Mouse (Mus musculus) thymus, postnatal 0 days (tissue): ENCODE results near the gene Sipa1l1. TPM values are rescaled to one million over a fixed set of nuclear protein-coding genes. Genes with fewer than 3 reads are reported as not detected.

Experiments used
- DNase-seq: peaks from one replicate; pipeline ENCODE4 v3.0.0-alpha.2; 2015; ENCODE audit warnings: low spot score
- polyA plus RNA-seq: library from polyadenylated mRNA; unstranded; fragments of >200 nt; fragmentation: Nextera tagmentation; extraction: Ambion mirVana; gene quantifications from 2 replicates; pipeline ENCODE4 v1.2.1, GENCODE M21; 2015

Gene Sipa1l1
- polyA plus RNA-seq, 1 experiment from 2014 or later: 18.6 TPM

- no peak for DNase-seq
Measured at GRCm38 (mm10) chr12:82332836-82333614, 163.9 kb downstream of the Sipa1l1 start.

- no peak for DNase-seq
Measured at GRCm38 (mm10) chr12:82333999-82334398, 164.9 kb downstream of the Sipa1l1 start.

GRCm38 (mm10) chr12:82334550-82334949 lies 165.4 kb downstream of the Sipa1l1 start:
- DNase-seq: no peak

- DNase-seq: no peak
Measured at GRCm38 (mm10) chr12:82335095-82335494, 166.0 kb downstream of the Sipa1l1 start.

- DNase-seq: no peak
Measured at GRCm38 (mm10) chr12:82338550-82338949, 169.4 kb downstream of the Sipa1l1 start.

- DNase-seq: no peak
Measured at GRCm38 (mm10) chr12:82339221-82339861, 170.2 kb downstream of the Sipa1l1 start.

GRCm38 (mm10) chr12:82340196-82340918 lies 171.2 kb downstream of the Sipa1l1 start:
- DNase-seq: no peak

- no peak for DNase-seq
Measured at GRCm38 (mm10) chr12:82341181-82341580, 172.1 kb downstream of the Sipa1l1 start.

- DNase-seq: no peak
Measured at GRCm38 (mm10) chr12:82341696-82342095, 172.6 kb downstream of the Sipa1l1 start.

GRCm38 (mm10) chr12:82350082-82350481 lies 181.0 kb downstream of the Sipa1l1 start:
- peak; percentile 72 for DNase-seq

GRCm38 (mm10) chr12:82350891-82351290 lies 181.8 kb downstream of the Sipa1l1 start:
- DNase-seq: no peak

GRCm38 (mm10) chr12:82353660-82354059 lies 184.5 kb downstream of the Sipa1l1 start:
- DNase-seq: no peak

- DNase-seq: no peak
Measured at GRCm38 (mm10) chr12:82355419-82356149, 186.5 kb downstream of the Sipa1l1 start.

GRCm38 (mm10) chr12:82356476-82356875 lies 187.4 kb downstream of the Sipa1l1 start:
- no peak for DNase-seq

GRCm38 (mm10) chr12:82357431-82357830 lies 188.3 kb downstream of the Sipa1l1 start:
- no peak for DNase-seq

- DNase-seq: no peak
Measured at GRCm38 (mm10) chr12:82362796-82363195, 193.7 kb downstream of the Sipa1l1 start.

- no peak for DNase-seq
Measured at GRCm38 (mm10) chr12:82364186-82364585, 195.1 kb downstream of the Sipa1l1 start.

- no peak for DNase-seq
Measured at GRCm38 (mm10) chr12:82365276-82365875, 196.3 kb downstream of the Sipa1l1 start.

- no peak for DNase-seq
Measured at GRCm38 (mm10) chr12:82366754-82367153, 197.6 kb downstream of the Sipa1l1 start.

GRCm38 (mm10) chr12:82367345-82367744 lies 198.2 kb downstream of the Sipa1l1 start:
- DNase-seq: no peak

- DNase-seq: no peak
Measured at GRCm38 (mm10) chr12:82367986-82368385, 198.9 kb downstream of the Sipa1l1 start.
